Mouse (Mus musculus) left cerebral cortex, postnatal 14 days (tissue): ENCODE data around the gene Gdap1l1. TPM values are rescaled to one million over a fixed set of nuclear protein-coding genes. Genes with fewer than 3 reads are reported as not detected.

Experiments
- DNase-seq, 2 experiments: peaks; one replicate each; pipeline ENCODE4 v3.0.0; 2021 to 2022; ENCODE audit warnings: low spot score in 2 of 2, mixed read lengths in 1 of 2
- intact Hi-C: fragments of 180-260 bp; cut with DNase I; formaldehyde crosslinking; loops from one replicate; pipeline ENCODE4 v1.15.1; 2025
- total RNA-seq, 2 experiments: library from RNA; stranded (reverse); gene quantifications; 2 replicates each; pipeline ENCODE4 v1.2.3; 2021

Gdap1l1 gene
- total RNA-seq, 2 experiments from 2014 or later, result 83.4 to 91.7 TPM

DNA sequence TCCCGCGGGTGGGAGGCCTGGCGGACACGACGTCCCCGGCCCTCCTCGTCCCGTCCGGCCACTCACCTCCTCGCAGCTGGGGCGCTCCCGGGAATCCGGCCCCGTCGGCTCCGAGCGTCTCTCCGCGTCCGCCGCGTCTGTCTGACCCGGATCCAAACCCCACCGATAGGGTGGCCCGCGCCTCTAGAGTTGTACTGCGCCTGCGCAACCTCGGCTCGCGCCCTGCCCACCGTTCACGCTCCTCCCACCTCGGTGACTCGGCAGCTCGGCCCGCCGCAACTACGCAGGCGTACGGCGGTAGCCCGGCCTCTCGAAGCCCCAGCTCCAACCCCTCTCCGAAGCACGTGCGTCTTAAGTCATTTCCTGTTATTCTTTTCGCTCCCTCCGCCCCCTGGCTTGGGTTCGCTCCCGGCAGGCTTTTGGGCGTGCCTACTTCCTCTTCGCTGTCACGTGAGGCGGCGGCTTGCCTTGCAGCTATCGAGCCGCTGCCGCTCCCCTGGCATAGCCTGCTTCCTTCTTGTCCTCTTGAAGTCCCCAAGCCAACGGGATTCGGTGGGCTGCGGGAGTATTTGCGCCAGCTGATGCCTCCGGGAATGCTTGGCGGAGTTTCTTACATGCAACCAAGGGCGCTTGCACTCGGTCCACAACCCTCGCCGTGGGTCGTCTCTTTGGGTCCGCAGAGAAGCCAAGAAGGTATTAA, 18.8 kb upstream of the Gdap1l1 start:
- DNase-seq, result peak; percentile 100
- intact Hi-C loops, result loop anchor here (10.0 kb wide), 1 partner anchor 475 kb away; the partner anchor contains the start of gene L3mbtl1

GRCm38 (mm10) chr2:163420366-163420886, 17.9 kb upstream of the Gdap1l1 start:
- intact Hi-C loops, result no loop called here
- no peak for DNase-seq

GRCm38 (mm10) chr2:163422895-163423660, 15.2 kb upstream of the Gdap1l1 start:
- no peak for DNase-seq
- intact Hi-C loops, result no loop called here

GRCm38 (mm10) chr2:163424597-163424996, 13.7 kb upstream of the Gdap1l1 start, which contains the start of gene Oser1:
Gene Oser1, minus strand, starts transcription at chr2:163424697.
- DNase-seq, result no peak
- intact Hi-C loops, result no loop called here

- DNase-seq, result no peak
- intact Hi-C loops, result no loop called here
Observed at GRCm38 (mm10) chr2:163428346-163429011, 9.8 kb upstream of the Gdap1l1 start.

DNA sequence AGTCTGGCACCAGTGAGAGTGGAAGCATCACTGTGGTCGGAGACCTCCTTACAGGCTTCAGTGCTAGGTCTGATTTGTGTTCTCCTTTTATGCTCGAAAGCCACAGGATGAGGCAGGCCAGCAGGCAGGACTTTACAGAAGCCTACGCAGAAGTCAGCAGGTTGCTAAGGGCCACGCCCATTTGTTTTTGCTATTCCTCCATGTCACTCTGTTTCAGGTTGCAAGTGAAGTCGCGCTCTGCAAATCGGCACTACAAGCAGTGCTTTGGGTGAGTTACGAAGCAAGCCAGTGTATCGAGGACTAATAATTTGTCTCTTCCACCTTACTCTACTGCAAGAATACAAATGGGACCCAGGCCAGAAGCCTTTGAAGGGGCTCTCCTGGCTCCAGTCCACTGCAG, 7.0 kb upstream of the Gdap1l1 start:
- intact Hi-C loops, result no loop called here
- no peak for DNase-seq

DNA sequence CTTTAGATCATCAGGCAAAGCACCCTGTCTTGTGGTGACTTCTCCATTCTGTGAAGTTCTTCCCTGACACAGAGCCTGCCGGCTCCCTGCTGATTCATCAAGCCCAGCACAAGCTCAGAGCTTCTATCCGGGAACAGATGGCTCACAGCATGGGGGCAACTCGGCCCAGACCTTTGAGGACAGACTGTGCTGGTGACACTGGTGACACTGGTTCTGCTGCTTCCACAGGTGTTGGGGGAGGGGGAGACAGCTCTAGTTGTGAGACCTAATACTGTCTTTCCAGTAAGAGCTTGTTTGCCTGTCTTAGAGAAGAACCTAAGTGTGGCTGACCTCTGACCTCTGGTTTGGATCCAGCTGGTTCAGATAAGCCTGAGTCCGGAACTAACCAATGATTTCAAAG, 4.3 kb upstream of the Gdap1l1 start:
- no peak for DNase-seq
- intact Hi-C loops, result no loop called here

DNA sequence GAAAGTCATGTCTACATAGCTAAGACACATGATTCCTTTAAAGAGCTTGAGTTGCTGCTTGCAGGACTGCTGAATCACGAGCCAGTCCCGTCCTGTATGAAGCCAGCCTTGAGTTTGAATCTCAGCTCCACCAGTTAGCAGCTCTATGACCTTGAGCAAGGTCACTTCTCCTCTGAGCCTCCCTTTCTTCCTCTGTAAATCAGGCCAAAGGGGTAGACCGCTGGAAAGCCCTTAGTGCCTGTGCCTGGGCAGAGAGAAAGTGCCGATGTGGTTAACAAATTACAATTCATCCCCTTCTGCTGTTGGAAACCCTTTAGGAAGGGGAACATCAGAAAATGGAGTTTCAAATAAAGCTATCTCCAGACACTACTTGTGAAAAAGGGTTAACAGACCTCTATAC, 476 bp upstream of the Gdap1l1 start:
- intact Hi-C loops, result no loop called here
- DNase-seq, result no peak

DNA sequence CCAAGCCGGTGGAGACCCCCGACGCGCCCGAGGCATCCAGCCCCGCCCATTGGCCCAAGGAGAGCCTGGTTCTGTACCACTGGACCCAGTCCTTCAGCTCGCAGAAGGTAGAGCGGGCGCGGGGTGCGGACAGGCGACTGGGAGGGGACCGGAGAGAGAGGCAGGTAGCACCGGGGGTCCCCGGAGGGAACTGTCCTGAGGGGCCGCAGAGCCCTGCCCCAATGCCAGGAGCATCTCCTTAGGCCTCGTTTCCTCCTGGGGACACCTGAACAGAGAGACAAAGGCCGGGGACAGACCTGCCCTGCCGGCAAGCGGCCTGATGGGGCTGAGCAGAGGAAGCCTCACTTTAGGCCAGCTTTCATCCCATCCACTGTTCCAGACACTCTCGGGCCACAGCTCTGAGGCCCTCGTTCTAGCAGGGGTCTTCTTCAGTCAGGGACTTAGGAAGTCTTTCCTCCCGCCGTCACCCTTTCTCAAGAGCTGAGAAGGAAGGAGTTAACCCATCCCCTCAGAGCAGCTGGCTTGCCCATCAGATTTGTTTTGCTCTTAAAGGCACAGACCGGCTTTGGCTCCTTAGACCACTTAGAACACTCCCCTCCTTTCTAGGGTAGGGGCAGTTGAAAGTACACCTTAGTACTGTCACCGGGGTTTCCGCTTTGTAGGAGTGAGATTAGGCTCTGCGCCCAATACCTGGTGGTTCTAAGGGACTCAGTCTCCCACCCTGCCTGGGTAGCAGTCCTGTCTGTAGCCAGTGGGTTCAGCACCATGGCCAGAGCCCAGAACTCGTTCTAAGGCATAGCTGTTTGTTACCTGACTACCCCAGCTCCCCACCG, 559 bp downstream of the Gdap1l1 start:
- intact Hi-C loops, result no loop called here
- no peak for DNase-seq

- intact Hi-C loops, result no loop called here
- no peak for DNase-seq
Observed at GRCm38 (mm10) chr2:163439488-163439887, 1.2 kb downstream of the Gdap1l1 start.

DNA sequence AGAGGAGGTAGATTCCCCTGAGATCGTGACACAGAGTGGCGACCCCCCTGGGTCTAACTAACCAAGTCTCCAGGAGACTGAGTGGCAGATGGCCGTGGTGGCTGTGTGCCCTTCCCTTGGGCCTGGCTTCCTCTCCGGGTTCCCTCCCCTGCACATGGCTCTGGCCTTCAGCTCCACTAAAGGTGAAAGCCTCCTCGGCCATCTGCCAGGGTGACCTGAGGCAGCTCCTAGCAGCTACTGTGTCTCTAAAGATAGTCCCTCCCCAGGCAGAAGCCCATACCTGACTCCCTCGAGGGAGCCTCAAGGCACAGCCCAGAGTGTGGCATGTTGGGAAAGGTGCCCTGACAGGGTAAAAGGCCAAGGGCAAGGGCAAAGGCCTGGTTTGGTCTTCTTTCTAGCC, 5.3 kb downstream of the Gdap1l1 start:
- no peak for DNase-seq
- intact Hi-C loops, result no loop called here

DNA sequence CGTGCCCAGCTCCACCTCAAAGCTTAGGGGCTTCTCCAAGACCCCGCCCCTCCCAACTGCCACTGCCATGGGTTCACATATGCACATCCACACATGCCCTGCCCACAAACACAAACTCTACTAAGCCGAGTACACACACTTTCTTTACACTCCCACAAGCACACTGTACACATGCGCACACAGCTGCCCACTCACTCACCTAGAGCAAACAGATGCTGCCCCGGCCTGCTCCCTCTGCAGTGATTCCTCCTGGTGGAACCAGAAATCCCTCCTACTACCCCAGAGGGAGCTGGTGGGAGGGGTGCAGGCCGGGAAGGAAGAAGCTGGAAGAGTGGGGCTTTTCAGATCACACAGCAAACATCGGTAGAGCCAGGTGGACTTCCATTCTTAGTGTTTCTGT, 5.7 kb downstream of the Gdap1l1 start:
- intact Hi-C loops, result no loop called here

DNA sequence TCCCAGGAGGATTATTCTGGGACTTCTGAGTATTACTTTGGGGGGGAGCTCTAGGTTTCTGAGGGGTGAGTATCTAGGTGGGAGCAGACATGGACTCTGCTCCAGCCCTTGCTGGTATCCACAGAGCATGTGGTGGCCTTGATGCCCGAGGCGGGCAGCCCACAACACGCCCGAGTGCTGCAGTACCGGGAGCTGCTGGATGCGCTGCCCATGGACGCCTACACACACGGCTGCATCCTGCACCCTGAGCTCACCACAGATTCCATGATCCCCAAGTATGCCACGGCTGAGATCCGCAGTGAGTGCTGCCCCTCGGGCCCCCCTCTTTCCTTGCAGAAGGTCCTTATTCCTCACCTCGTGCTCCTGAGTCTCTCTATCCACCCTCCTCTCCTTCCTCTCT, 9.1 kb downstream of the Gdap1l1 start:
- intact Hi-C loops, result no loop called here
- no peak for DNase-seq

More for the DNA sequence above, 5.7 kb downstream of the Gdap1l1 start:
- no peak for DNase-seq

DNA sequence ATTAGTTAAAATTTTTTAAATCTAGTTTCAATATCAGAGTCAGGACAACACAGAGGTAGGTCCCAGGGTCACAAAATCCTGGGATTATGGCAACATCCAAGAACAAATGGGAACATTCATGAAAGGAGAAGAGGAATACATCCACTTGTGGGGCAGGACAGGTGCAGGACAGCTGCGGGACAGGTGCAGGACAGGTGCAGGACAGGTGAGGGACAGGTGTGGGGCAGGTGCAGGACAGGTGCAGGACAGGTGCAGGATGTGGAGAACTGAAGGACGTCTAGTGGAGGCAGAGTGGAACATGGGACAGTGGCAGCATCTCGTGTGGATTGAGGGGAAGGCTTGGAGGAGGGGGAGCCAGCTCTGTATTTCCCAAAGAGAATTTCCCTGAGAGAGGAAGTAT, 11.0 kb downstream of the Gdap1l1 start:
- intact Hi-C loops, result no loop called here
- DNase-seq, result no peak

DNA sequence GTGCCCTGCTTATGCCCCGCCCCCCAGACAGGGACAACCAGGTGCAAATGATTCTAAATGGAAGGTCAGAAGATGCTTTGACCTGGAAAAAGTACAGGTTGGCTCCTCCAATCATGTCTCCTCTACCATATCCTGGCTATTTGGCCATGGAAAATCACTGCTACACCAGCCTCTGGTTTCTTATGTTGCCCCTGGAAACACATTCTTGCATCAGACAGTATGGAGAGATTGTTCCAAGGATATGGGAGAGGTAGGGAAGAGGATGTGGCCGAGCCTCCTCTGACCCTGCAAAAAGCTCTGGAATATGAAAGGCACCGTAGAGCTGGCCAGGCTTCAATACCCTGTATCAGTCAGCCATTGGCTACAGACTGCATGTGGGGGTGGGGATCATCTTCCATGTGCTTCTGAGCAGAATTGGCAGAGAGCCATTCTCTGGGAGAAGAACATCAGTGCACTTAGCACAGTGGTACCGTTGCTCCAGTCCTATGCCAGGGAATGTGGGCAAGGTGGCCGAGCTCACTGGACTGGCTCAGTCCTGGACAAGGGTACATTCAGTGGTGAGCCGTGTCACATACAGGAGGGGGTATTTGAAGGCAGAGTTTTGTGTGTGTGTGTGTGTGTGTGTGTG, 12.5 kb downstream of the Gdap1l1 start:
- peak; percentile 60 to 85 for DNase-seq
- intact Hi-C loops, result no loop called here

- intact Hi-C loops, result no loop called here
- no peak for DNase-seq
Observed at GRCm38 (mm10) chr2:163452738-163453137, 14.5 kb downstream of the Gdap1l1 start.

DNA sequence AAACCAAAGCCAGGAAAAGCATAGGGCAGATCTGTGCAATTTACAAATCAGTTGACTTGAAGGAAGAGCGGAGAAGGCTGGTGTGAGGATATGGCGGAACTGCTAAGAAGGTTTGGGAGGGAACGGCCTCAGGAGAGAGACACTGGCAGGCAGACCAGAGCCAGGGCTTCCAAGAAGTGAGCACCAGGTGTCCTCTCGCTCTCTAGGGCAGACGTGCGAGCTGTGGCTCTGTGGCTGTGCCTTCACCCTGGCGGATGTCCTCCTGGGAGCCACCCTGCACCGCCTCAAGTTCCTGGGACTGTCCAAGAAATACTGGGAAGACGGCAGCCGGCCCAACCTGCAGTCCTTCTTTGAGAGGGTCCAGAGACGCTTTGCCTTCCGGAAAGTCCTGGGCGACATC, 15.1 kb downstream of the Gdap1l1 start:
- no peak for DNase-seq
- intact Hi-C loops, result no loop called here

DNA sequence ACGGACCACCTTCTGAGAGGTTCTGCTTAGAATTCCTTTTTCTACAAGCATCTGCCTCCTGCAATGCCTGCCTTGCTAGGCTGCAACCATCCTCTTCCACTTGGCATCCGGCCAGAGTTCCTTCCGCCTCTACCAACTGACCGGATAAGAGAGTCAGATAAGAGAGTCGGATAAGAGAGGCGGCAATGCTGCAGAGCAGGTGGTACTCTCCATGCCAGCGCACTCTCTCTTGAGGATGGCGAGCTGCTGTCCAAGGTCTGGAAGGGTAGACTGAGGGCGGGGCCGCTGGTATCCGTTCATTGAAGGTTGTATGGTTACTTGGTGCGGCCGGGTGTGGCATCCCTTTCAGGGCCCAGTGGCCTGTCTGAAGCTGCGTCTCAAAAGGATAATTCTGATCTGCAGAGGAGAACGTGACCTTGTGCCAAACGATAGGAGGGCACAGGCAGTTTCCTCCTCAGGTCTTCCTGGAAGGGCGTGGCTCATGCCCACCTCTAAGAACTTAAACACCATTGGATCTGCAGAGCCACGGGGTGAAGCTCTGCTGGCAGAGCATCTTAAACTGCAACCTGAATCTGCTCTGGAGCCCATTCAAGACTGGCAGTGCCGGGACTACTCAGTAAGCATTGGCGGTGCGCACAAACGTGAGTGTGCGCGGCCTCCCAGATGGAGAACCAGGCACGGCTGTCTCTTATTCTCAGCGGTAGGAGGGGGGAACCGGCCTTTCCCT, 20.4 kb downstream of the Gdap1l1 start:
- intact Hi-C loops, result no loop called here
- no peak for DNase-seq
